Mouse (Mus musculus) frontal cortex, postnatal 36 days (tissue): ENCODE results near the gene Cryga.
"Not testable (repeated sequence)": the region's sequence is repeated elsewhere in the genome, so short reads cannot be mapped to it uniquely, and the experiment has no call there.

ENCODE experiments used
- DNase-seq, 2 experiments: peaks; one replicate each; pipeline ENCODE4 v3.0.0; 2022; ENCODE audit warnings: low spot score in 2 of 2

Gene Cryga

GRCm38 (mm10) chr1:65090370-65090769 is 12.8 kb downstream of the Cryga start:
- no peak for DNase-seq

GRCm38 (mm10) chr1:65088567-65089356 is 14.4 kb downstream of the Cryga start:
- DNase-seq = no peak

- DNase-seq = no peak
These were observed 21.0 kb downstream of the Cryga start, which contains the start of gene Crygb for GRCm38 (mm10) chr1:65082188-65082587. Crygb (minus strand) TSS chr1:65082288.

GRCm38 (mm10) chr1:65075607-65076006 is 27.6 kb downstream of the Cryga start:
- no peak for DNase-seq

GRCm38 (mm10) chr1:65073589-65073988 is 29.6 kb downstream of the Cryga start, which contains the start of gene Crygc:
Crygc (minus strand) TSS chr1:65073689.
- no peak for DNase-seq

GRCm38 (mm10) chr1:65067842-65068241 is 35.3 kb downstream of the Cryga start:
- no peak for DNase-seq

GRCm38 (mm10) chr1:65064201-65064600 is 39.0 kb downstream of the Cryga start:
- DNase-seq = no peak

GRCm38 (mm10) chr1:65063352-65063751 is 39.8 kb downstream of the Cryga start, which contains the start of gene Crygd:
Crygd (minus strand) TSS chr1:65063452.
- DNase-seq = no peak

- no peak for DNase-seq
These were observed 51.0 kb downstream of the Cryga start for GRCm38 (mm10) chr1:65052140-65052539.

- no peak for DNase-seq
These were observed 51.5 kb downstream of the Cryga start for GRCm38 (mm10) chr1:65051696-65052095.

- not testable (repeated sequence) for DNase-seq
These were observed 52.2 kb downstream of the Cryga start, which contains the start of gene Cryge for GRCm38 (mm10) chr1:65050952-65051351. Cryge (minus strand) TSS chr1:65051149.
